Mouse (Mus musculus): ENCODE measurements at regions not wholly inside any gene's neighbourhood (a gene's known extent, or its start where the extent isn't known, plus 50 kb on each side); places are given as distances from the start of the nearest gene placed in this dataset.

DNA sequence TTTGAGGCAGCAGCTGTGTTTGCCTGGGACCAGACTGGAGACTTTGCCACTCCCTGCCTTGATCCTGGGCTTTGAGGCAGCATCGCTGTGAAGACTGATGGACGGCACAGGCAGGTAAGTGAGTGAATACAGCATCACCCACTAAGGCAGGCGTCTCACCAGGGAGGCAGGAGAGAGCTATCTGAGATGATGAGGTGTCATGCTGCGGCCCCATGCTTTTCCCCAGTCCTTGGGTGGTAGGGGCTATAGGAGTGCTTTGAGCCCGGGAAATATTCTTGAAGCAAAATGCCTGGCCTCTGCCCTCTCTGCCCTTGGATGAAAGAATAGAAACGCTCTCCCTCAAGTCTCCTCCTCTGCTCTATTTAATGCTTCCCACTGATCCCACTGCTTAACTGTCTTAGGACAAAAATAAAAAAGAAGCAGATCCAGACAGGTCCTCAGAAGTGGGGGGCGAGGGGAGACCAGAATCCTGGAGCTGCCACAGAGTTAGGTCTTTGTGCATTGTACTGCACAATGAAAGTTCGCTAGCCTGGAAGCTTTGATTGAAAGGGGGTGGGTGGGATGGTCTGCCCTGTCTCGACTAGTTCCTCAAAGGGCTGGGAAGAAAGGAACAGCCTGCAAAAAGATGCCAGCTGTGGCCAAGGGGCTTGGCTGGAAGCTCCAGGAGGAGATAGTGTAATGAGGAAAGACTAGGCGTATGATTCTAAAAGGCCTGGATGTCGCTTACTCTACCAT lies 117.4 kb upstream of the Cdh5 start:
- peak; percentile 33 for DNase-seq

DNA sequence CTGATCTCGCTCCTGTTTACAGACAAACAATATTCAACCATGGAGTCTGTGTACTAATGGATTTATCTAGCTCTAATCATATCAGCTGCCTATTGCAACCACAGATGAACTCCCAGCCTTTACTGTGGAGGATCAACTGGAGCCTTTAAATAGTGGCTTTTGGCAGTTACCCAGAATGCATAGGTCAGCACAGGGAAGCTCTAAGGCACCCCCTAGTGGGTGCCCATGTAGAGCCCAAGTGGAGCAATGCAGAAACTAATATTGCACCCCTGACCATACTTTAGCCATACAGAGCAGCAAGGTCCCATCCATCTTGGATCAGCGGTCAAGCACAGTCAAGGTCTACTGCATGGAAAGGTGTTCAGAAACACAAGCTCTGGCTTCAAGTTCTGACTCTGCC lies 115.8 kb upstream of the Cdh5 start:
- DNase-seq = no peak

DNA sequence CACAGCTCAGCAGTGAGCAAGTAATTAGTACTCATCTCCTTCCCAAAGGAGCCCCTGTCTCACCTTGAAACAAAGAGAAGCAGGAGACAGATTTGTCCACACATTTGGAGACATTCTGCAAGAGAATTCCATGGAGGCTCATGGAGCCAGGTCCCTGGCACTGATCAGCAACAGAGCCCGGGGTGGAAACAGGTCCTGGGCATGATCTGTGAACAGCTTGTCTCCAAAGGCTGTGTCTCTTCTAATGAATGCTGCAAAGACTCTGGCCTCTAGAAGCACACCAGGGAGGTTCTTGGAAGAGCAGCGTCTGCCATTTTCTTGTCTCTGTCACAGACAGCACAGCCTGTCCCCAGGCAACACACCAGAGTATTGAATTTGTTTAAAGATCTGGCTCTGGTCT lies 107.5 kb upstream of the Cdh5 start:
- no peak for DNase-seq

GRCm38 (mm10) chr8:103998143-103998542 lies 103.3 kb upstream of the Cdh5 start:
- DNase-seq = no peak

DNA sequence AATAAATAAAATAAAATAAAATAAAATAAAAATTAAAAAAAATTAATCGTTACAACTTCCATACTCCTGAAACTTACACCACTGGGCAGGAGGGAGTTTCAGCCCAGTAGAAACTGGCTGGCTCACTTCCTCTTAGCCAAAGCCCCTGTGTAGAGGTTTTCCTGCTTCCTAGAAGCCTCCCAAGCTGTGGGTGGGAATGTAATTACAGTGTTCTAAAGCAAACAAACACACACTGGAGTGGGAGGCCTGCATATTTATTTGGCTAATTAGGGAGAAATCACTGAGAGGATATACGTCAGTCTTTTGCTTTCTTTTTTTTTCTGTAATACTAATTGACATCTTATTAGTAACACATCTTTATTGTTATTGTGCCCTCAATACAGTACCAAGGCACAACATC lies 94.2 kb upstream of the Cdh5 start:
- peak; percentile 27 for DNase-seq

GRCm38 (mm10) chr8:104008756-104009155 lies 92.7 kb upstream of the Cdh5 start:
- peak; percentile 7 for DNase-seq

GRCm38 (mm10) chr8:104009306-104009705 lies 92.1 kb upstream of the Cdh5 start:
- no peak for DNase-seq

DNA sequence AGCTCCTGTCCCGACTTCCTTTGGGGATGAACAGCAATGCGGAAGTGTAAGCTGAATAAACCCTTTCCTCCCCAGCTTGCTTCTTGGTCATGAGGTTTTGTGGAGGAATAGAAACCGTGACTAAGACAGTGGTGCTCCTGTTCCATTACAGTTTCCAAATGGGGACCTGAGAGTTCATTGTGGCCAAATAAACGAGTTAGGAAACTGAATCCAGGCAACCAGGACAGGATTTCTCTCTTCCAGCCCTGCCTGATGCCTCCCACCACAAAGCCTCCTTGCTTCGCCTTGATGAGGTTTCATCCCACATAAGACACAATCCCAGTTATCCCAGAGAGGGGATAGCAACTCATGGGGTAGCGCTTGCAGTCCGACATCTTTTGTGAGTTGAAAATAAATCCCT lies 79.2 kb upstream of the Cdh5 start:
- DNase-seq = no peak

DNA sequence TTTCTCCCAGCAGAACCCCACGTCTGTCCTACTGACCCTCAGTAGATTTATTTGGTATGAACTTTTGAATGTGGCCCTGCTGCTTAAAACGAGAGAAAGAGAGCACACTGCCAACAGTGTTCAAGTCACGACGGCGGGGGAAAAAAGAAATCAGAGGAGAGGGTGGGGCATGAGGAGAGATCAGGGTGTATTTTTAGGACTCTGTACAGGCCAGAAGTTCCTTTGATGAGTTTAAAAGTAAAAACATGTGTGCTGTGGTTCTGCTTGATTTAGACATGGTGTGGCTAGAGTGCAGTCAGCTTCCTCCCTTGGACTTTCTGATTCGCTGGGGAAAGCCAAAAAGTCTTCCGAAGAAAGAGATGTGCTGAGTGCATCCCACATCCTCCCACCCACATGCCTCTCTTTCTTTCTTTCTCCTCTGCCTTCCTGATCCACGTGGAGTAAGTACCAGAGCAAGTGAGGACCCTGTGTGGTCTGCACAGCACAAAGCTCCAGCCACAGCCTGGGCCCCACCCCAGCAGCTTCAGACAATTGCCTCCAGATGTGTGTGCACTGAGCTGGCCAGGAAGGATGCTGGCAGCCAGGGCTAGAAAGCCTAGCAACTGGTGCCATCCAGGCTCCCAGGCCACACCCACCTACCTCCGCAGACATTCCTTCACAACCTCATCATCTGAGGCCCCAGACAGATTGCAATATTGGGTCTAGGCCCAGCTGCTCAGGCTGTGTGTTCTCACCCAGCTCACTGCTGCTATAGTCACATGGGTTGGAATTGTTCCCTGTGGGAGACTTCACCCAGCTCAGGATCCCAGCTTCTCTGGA lies 78.5 kb upstream of the Cdh5 start:
- no peak for DNase-seq

DNA sequence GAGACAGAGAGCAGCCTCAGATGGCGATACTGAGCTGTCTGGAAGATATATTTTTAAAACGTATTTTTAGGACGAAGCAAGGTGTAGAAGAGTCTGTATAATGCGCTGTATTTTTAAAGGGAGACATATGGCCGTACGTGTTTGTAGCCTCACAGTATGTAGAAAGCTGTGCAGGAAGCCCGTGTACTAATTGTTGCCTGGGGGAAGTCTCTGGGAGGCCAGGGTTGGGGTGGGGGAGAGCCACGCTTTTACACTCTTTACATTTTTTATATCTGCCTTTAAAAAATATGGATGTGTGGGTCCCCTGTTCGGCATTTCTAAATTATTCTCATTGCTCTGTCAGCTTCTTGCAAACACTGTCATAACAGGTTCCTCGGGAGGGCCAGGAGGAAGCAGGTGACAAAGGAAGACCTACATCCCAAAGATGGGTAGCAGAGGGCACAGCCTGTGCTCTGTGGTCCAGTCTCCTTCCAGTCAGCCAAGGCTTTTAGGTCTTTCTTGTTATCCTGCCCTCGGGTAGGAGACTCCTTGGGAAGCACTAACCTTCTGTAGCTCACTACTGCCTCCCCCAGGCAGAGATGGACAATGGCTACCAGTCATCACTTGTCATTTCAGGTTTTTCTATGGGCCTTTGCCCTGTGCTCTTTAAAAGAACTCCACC lies 74.1 kb upstream of the Cdh5 start:
- DNase-seq = peak; percentile 82

- DNase-seq = peak; percentile 87
These were observed 72.8 kb upstream of the Cdh5 start for GRCm38 (mm10) chr8:104028626-104029025.

DNA sequence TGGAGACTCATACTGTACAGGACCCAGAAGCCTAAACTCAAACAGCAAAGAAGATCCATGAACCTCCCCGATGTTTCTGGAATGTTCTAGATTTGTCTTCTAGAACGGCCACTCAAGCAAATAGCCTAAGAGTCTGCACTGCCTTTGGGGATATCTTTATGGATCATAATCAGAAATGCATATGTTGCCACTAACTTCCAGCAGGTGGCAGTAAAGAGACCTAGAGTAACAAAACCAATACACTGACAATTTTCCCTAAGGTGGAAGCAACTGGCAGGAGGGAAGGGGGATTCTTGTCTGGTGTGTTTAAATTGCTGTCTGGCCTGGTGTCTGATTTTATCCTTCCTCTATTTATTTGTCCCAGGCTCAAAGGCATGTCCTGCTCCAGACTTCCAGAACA lies 69.2 kb upstream of the Cdh5 start:
- DNase-seq = peak; percentile 56

DNA sequence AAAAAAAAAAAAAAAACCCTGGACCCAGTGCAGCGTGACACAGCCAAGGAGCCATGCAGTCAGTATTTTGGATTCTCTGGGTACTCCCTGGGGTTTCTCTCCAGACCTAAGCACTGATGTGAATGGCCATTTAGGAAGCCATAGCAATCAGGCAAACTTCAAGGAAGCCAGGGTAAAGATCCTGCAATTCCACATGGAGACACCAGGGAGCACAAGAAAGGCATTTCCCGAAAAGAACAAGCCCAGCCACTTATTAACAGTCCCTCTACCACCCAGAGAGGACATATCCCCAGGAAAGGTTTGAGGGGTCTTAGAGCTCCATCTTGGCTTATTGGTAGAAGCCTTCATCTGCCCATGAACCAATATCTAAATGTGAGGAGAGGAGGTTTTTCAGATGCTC lies 68.3 kb upstream of the Cdh5 start:
- no peak for DNase-seq

DNA sequence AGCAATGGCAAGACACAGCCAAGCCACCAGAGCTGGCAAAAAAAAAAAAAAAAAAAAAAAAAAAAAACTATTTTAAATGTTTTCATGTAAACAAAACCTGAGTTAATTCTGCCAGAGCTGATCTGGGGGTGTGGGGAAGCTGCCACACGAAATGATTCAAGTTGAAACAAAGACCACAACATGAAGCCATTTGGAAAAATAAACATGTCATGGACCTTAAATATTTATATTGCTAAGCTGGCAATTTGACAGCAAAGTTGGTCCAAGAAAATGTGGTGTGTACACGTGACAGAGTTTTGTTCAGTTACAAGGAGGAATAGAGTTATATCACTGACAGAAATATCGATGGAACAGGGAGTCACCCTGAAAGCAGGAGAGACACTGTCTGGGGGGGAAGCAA lies 67.1 kb upstream of the Cdh5 start:
- DNase-seq = no peak

DNA sequence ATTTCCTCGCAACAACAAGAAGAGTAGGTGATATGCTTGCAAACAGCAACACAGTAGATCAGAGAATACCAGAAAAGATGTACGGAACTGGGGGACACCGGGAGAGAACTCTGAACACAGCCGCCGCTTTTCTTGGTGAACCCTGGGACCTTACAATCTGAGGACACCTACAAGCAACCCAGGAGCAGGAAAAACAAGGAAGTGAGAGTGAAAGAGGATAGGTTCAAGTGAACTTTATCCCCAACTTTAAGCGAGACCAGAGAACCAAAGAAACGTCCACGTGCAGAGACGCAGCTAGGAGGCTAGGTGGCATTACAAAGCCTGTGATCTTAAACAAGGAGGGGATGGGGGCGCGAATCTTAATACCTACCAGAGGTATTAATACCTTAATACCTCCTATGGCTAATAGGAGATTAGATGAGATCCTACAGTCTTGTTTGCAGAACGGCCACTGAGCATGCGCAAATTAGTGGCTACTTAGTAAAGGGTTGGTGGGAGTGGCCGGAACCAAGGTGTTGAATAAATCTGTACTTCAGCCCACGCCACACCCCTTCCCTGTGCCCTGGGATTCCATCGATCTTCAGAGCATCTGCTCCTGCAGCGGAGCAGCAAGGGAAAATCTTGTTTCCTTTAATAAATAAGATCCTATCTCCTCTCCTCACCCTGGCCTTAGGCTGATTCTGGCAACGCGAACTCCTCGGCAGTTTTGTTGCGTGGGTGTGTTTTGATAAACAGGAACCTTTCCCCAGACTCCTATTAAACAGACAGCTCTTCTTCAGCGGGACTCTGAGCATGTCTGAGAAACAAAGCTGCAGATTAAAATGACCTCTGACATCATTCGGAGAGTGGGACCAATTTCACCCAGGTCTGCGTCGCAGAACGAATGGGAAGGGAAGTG lies 64.6 kb upstream of the Cdh5 start:
- DNase-seq = no peak

DNA sequence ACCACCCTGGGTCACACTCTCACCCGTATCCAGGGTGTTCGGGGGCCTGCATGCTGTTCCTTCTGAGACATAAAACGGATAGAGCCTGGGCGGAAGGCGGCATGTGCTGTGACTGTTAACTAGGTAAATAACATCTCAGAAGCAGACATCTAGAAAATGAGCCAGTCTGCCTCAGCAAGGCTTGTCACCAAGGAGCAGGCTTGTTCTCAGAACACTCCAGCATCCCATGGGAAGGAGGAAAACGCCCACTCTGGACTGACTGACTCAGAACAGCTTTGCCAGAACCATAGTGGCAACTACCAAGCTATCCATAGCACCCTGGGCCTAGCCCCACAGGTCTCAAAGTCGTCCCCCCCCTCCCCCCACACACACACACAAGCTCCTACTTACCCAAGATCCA lies 63.8 kb upstream of the Cdh5 start:
- DNase-seq = no peak

DNA sequence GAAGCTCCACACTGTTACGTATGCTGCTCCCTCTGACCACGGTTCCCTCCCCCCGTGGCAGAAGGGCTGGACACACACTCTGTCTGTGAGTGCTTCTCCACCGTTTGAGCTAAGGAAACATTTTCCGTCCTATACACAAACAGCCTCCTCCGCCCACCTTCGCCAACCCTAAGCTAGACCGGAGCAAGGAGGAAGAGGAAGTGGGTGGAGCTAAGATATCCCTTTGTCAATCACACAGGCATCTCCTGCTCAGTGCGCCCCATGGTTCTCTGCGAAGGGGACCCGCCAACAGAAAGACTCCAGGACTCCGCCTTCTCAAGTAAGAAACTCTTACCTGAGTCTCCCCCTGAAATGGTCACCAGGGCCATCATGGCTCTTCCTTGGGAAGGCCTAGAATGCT lies 61.9 kb upstream of the Cdh5 start:
- DNase-seq = no peak

- no peak for DNase-seq
These were observed 59.9 kb upstream of the Cdh5 start for GRCm38 (mm10) chr8:104041522-104041921.

- DNase-seq = no peak
These were observed 59.0 kb upstream of the Cdh5 start for GRCm38 (mm10) chr8:104042434-104042833.

DNA sequence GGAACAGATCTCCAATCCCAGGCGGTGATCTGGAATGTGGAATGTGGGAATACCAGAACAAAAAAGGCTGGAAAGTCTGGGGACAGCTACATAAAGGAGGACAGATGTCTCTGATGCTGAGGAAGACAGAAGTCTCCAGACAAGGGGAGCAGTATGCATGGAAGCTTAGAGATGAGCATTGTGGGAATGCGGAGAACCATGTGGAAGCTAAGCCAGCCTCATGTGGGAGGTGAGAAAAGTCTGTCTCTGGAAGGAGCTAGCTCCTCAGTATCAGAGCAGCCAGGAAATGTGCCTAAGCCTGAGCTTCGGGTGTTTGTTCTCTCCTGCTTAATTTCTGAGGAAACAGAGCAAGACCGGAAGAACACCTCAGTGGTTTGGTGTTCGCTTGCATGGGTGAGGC lies 53.4 kb upstream of the Cdh5 start:
- DNase-seq = no peak

GRCm38 (mm10) chr8:104049181-104049580 lies 52.2 kb upstream of the Cdh5 start:
- no peak for DNase-seq

DNA sequence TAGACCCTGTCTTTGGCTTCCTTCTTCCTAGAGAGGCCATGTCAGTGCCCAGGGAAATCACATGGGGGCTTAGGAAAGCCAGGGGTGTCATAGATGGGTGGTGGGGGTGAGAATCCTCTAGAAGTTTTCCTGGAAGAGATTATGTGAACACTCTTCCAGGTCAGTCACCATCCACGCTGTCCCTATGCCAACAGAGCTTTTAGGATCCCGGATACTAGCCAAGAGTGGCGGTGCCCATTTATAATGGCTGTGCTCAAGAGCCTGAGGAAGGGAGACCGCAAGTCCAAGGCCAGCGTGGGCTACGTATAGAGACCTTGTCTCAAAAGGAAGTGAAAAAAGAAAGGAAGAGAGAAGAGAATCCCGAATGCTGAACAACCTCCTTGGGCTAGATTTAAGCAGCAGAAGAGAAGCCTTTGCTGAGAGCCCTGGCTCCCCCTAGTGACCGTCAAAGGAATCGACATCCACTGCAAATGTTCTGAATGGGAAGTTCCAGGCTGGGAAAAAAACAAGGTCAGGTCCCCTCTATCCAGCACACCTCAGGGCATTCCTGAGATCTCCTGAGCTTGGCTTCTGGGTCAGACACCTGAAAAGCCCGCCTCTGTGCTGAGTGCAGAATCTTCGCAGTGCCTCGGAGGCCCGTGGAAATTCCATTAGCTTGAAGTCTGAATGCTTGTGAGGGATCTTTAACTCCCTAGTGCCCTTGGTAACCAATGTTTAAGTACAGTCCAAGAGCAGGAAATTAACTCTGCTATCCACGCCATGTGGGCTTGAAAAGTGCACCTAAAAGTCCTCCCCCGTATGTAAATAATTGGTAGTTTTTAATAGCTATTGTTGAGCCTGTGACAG lies 50.5 kb upstream of the Cdh5 start:
- DNase-seq = peak; percentile 80

Data from retina, postnatal 1 day (tissue).